ENCODE assay signal across 13 mouse cellular contexts in genomic region chr6:66271414-66272206, GRCm38 (mm10).
DNase-seq lines count a peak whose midpoint lies in the region; ATAC-seq and TF ChIP-seq lines count a peak whose summit lies in the region.
"Had no signal": no experiment of that assay in that cellular context is flagged by ENCODE, and none has a peak within 500 bp of the region (broad histone marks: within the 10 kb centered on the region; RNA-seq: fewer than 3 reads in every experiment).

No protein-coding gene starts in this region.

- H3K27me3 ChIP-seq in heart, embryonic 13.5 days (replicated peaks) = no peaks in the 10 kb centered on the region
- no peaks in the 10 kb centered on the region for H3K27me3 ChIP-seq in CH12.LX (replicated peaks)
- no peaks in the 10 kb centered on the region for H3K27me3 ChIP-seq in lung, embryonic 14.5 days (ENCODE audit: insufficient read depth, low read length)
- H3K27me3 ChIP-seq: forebrain, embryonic 12.5 days; limb, embryonic 12.5 days; midbrain, embryonic 13.5 days; stomach, embryonic 15.5 days had no signal

- TF ChIP-seq POLR2A in CH12.LX (IDR thresholded peaks at IDR 0.05; ENCODE audit: low read depth, low read length) = no peak

- DNase-seq in heart, adult 8-10 months (ENCODE audit: low spot score) = no peak
- no peak for DNase-seq in CH12.LX (ENCODE audit: extremely low read depth)
- DNase-seq in kidney, postnatal 10 days = peak; percentile 28
- DNase-seq in lung, embryonic 14.5 days = peak; percentile 95
- no peak for DNase-seq in right cerebral cortex, postnatal 4 days
- no peak for DNase-seq in neural tube, embryonic 10.5 days (ENCODE audit: extremely low spot score, low spot score)
- no peak for DNase-seq in right cerebral cortex, postnatal 14 days
- DNase-seq: cerebellum, adult 8-10 months had no signal

- H3K36me3 ChIP-seq in heart, embryonic 13.5 days = no peaks in the 10 kb centered on the region
- H3K36me3 ChIP-seq in CH12.LX (replicated peaks in 1 of 2; ENCODE audit: control insufficient read depth in 1 of 2, insufficient read depth in 1 of 2, low read length in 1 of 2) = no peaks in the 10 kb centered on the region
- no peaks in the 10 kb centered on the region for H3K36me3 ChIP-seq in lung, embryonic 14.5 days (ENCODE audit: insufficient read depth)
- H3K36me3 ChIP-seq: forebrain, embryonic 12.5 days; limb, embryonic 12.5 days; midbrain, embryonic 13.5 days; stomach, embryonic 15.5 days had no signal

- H3K9ac ChIP-seq in heart, embryonic 13.5 days = no peak overlapping the region
- H3K9ac ChIP-seq in CH12.LX (ENCODE audit: insufficient read depth, low read depth) = no peak overlapping the region
- no peak overlapping the region for H3K9ac ChIP-seq in lung, embryonic 14.5 days
- H3K9ac ChIP-seq: forebrain, embryonic 12.5 days; limb, embryonic 12.5 days; midbrain, embryonic 13.5 days; stomach, embryonic 15.5 days had no signal

- no peak overlapping the region for H3K4me2 ChIP-seq in heart, embryonic 13.5 days
- no peak overlapping the region for H3K4me2 ChIP-seq in CH12.LX (ENCODE audit: insufficient read depth, low read depth, poor library complexity, severe bottlenecking)
- no peak overlapping the region for H3K4me2 ChIP-seq in lung, embryonic 14.5 days
- H3K4me2 ChIP-seq: forebrain, embryonic 12.5 days; limb, embryonic 12.5 days; midbrain, embryonic 13.5 days; stomach, embryonic 15.5 days had no signal

- H3K4me1 ChIP-seq in heart, embryonic 13.5 days = peaks cover 30% of the 10 kb centered on the region
- H3K4me1 ChIP-seq in CH12.LX (ENCODE audit: control insufficient read depth in 1 of 2, insufficient read depth in 2 of 2) = peaks cover 0 to 7% of the 10 kb centered on the region in 2 experiments; a peak in 2 of 4 replicates
- H3K4me1 ChIP-seq in lung, embryonic 14.5 days (ENCODE audit: insufficient read depth) = peaks cover 6% of the 10 kb centered on the region; the same call in 1 of the 2 replicates
- H3K4me1 ChIP-seq: forebrain, embryonic 12.5 days; limb, embryonic 12.5 days; midbrain, embryonic 13.5 days; stomach, embryonic 15.5 days had no signal

- ATAC-seq in heart, embryonic 13.5 days (ENCODE audit: extremely low read depth, insufficient number of reproducible peaks, low FRiP score, low TSS enrichment) = no peak
- peak; percentile 89 for ATAC-seq in lung, embryonic 14.5 days (ENCODE audit: insufficient read depth)
- ATAC-seq: midbrain, embryonic 13.5 days had no signal

- TF ChIP-seq RAD21 in CH12.LX (IDR thresholded peaks at IDR 0.05; ENCODE audit: low read depth, low read length) = no peak

- in situ Hi-C loops in CH12.LX (cut with MboI; ENCODE audit: low pct_ligation_motif_present, low pct_unique_long_range_greater_than_20kb, low sequenced_read_pairs) = no loop called here

- H3K27ac ChIP-seq in heart, embryonic 13.5 days (replicated peaks) = peak overlapping the region; percentile 36
- no peak overlapping the region for H3K27ac ChIP-seq in CH12.LX (ENCODE audit: insufficient read depth, low read depth)
- no peak overlapping the region for H3K27ac ChIP-seq in lung, embryonic 14.5 days (ENCODE audit: low read depth)
- H3K27ac ChIP-seq: forebrain, embryonic 12.5 days; limb, embryonic 12.5 days; midbrain, embryonic 13.5 days; stomach, embryonic 15.5 days had no signal

- dilution Hi-C loops in CH12.LX (cut with MboI; ENCODE audit: extremely low pct_ligation_motif_present, extremely low pct_unique_long_range_greater_than_20kb, low sequenced_read_pairs) = no loop called here

- H3K9me3 ChIP-seq in heart, embryonic 13.5 days = no peaks in the 10 kb centered on the region
- no peaks in the 10 kb centered on the region for H3K9me3 ChIP-seq in CH12.LX (replicated peaks; ENCODE audit: low read length)
- H3K9me3 ChIP-seq in lung, embryonic 14.5 days (ENCODE audit: low read depth, low read length) = no peaks in the 10 kb centered on the region
- H3K9me3 ChIP-seq: forebrain, embryonic 12.5 days; limb, embryonic 12.5 days; midbrain, embryonic 13.5 days; stomach, embryonic 15.5 days had no signal

- no peaks in the 10 kb centered on the region for H3K79me2 ChIP-seq in CH12.LX (replicated peaks; ENCODE audit: control insufficient read depth, extremely low read depth, insufficient read depth, poor library complexity, severe bottlenecking)

- 26% methylated on average over 6 of the region's 6 CpGs for WGBS in heart, embryonic 13.5 days
- 24% methylated on average over 6 of the region's 6 CpGs for WGBS in lung, embryonic 14.5 days

- H3K4me3 ChIP-seq in heart, embryonic 13.5 days = no peak overlapping the region
- no peak overlapping the region for H3K4me3 ChIP-seq in CH12.LX (replicated peaks in 1 of 3; ENCODE audit: low read depth in 2 of 3, low read length in 2 of 3, poor library complexity in 1 of 3)
- no peak overlapping the region for H3K4me3 ChIP-seq in lung, embryonic 14.5 days (ENCODE audit: low read depth, low read length)
- H3K4me3 ChIP-seq: forebrain, embryonic 12.5 days; limb, embryonic 12.5 days; midbrain, embryonic 13.5 days; stomach, embryonic 15.5 days had no signal

- TF ChIP-seq EP300 in CH12.LX (IDR thresholded peaks at IDR 0.05; ENCODE audit: low read length) = no peak

- no peak for TF ChIP-seq CTCF in CH12.LX (conservative IDR thresholded peaks at IDR 0.05 in 1 of 2, IDR thresholded peaks at IDR 0.05 in 1 of 2; ENCODE audit: low read depth in 2 of 2, low read length in 2 of 2)
- TF ChIP-seq CTCF in lung, embryonic 14.5 days (IDR thresholded peaks at IDR 0.05; ENCODE audit: low read depth) = no peak

TF ChIP-seq in CH12.LX, 34 proteins besides CTCF, POLR2A, EP300 and RAD21:
- TF ChIP-seq MYC (IDR thresholded peaks at IDR 0.05; ENCODE audit: low read depth, low read length) (no peak), MAFK (IDR thresholded peaks at IDR 0.05; ENCODE audit: insufficient replicate concordance, low read length) (0 out of 2 replicates have a peak, but pooled peaks have one; percentile 20)

Comparison
In these comparisons a context has a peak if more than half of its experiments do, and no peak if none do; other contexts are left out.
1. DNase-seq: peak in kidney, postnatal 10 days (single experiment) and lung, embryonic 14.5 days (single experiment); none in heart, adult 8-10 months (single experiment), CH12.LX (single experiment), right cerebral cortex, postnatal 4 days (single experiment), neural tube, embryonic 10.5 days (single experiment) and right cerebral cortex, postnatal 14 days (single experiment).